ENCODE assay signal across 23 mouse cellular contexts in genomic region chr8:90064381-90064780, GRCm38 (mm10).
DNase-seq lines count a peak whose midpoint lies in the region; ATAC-seq and TF ChIP-seq lines count a peak whose summit lies in the region.
"Had no signal": no experiment of that assay in that cellular context is flagged by ENCODE, and none has a peak within 500 bp of the region (broad histone marks: within the 10 kb centered on the region; RNA-seq: fewer than 3 reads in every experiment).

No protein-coding gene starts in this region.

- no peaks in the 10 kb centered on the region for H3K9me3 ChIP-seq in forebrain, embryonic 10.5 days
- no peaks in the 10 kb centered on the region for H3K9me3 ChIP-seq in forebrain, embryonic 14.5 days (replicated peaks; ENCODE audit: control insufficient read depth, low read length)
- no peaks in the 10 kb centered on the region for H3K9me3 ChIP-seq in midbrain, embryonic 10.5 days (replicated peaks)
- H3K9me3 ChIP-seq: heart, embryonic 13.5 days; liver, embryonic 15.5 days had no signal

- H3K4me3 ChIP-seq in forebrain, embryonic 10.5 days, result no peak overlapping the region
- H3K4me3 ChIP-seq in forebrain, embryonic 14.5 days (ENCODE audit: low read depth, low read length), result no peak overlapping the region
- H3K4me3 ChIP-seq in midbrain, embryonic 10.5 days, result no peak overlapping the region
- H3K4me3 ChIP-seq: heart, embryonic 13.5 days; layer of hippocampus, adult 2 months; left cerebral cortex, adult 2 months; limb, embryonic 13.5 days; liver, embryonic 15.5 days; megakaryocyte, embryonic 14.5 days had no signal

- H3K27me3 ChIP-seq in forebrain, embryonic 10.5 days (ENCODE audit: poor library complexity, severe bottlenecking), result no peaks in the 10 kb centered on the region
- no peaks in the 10 kb centered on the region for H3K27me3 ChIP-seq in forebrain, embryonic 14.5 days (replicated peaks; ENCODE audit: control insufficient read depth, insufficient read depth, low read length)
- peaks cover 6% of the 10 kb centered on the region; the same call in 1 of the 2 replicates for H3K27me3 ChIP-seq in midbrain, embryonic 10.5 days (ENCODE audit: low read depth, poor library complexity, severe bottlenecking)
- H3K27me3 ChIP-seq: heart, embryonic 13.5 days; liver, embryonic 15.5 days; megakaryocyte, embryonic 14.5 days had no signal

- H3K4me2 ChIP-seq in forebrain, embryonic 14.5 days (ENCODE audit: low read length), result no peak overlapping the region
- H3K4me2 ChIP-seq: heart, embryonic 13.5 days; limb, embryonic 13.5 days; liver, embryonic 15.5 days had no signal

- H3K36me3 ChIP-seq in forebrain, embryonic 10.5 days (replicated peaks), result no peaks in the 10 kb centered on the region
- no peaks in the 10 kb centered on the region for H3K36me3 ChIP-seq in forebrain, embryonic 14.5 days (ENCODE audit: control insufficient read depth, insufficient read depth, low read length)
- no peaks in the 10 kb centered on the region for H3K36me3 ChIP-seq in midbrain, embryonic 10.5 days
- H3K36me3 ChIP-seq: heart, embryonic 13.5 days; limb, embryonic 13.5 days; liver, embryonic 15.5 days had no signal

- peaks cover 23% of the 10 kb centered on the region for H3K4me1 ChIP-seq in forebrain, embryonic 10.5 days
- H3K4me1 ChIP-seq in forebrain, embryonic 14.5 days (ENCODE audit: control insufficient read depth, insufficient read depth, low read length), result peaks cover 11% of the 10 kb centered on the region; the same call in 1 of the 2 replicates
- H3K4me1 ChIP-seq in midbrain, embryonic 10.5 days, result peaks cover 21% of the 10 kb centered on the region
- H3K4me1 ChIP-seq: liver, embryonic 15.5 days; megakaryocyte, embryonic 14.5 days had no signal

- 69% methylated on average over 6 of the region's 6 CpGs for WGBS in forebrain, embryonic 10.5 days
- WGBS in forebrain, embryonic 14.5 days, result 44% methylated on average over 6 of the region's 6 CpGs
- WGBS in midbrain, embryonic 10.5 days, result 61% methylated on average over 6 of the region's 6 CpGs

- H3K27ac ChIP-seq in forebrain, embryonic 10.5 days, result peak overlapping the region; percentile 8; the same call in 1 of the 2 replicates
- H3K27ac ChIP-seq in forebrain, embryonic 14.5 days (ENCODE audit: low read depth, low read length), result no peak overlapping the region
- H3K27ac ChIP-seq in midbrain, embryonic 10.5 days (replicated peaks), result peak overlapping the region; percentile 67
- H3K27ac ChIP-seq: heart, embryonic 13.5 days; layer of hippocampus, adult 2 months; left cerebral cortex, adult 2 months; limb, embryonic 13.5 days; liver, embryonic 15.5 days had no signal

- no peak for TF ChIP-seq POLR2A in brain, embryonic 14.5 days (IDR thresholded peaks at IDR 0.05; ENCODE audit: borderline replicate concordance, extremely low read depth, insufficient read depth, insufficient read length, poor library complexity, severe bottlenecking)

- H3K9ac ChIP-seq in forebrain, embryonic 14.5 days (ENCODE audit: low read length), result no peak overlapping the region
- H3K9ac ChIP-seq: forebrain, postnatal 0 days; heart, embryonic 13.5 days; limb, embryonic 13.5 days; liver, embryonic 15.5 days had no signal

- no peak for DNase-seq in forebrain, embryonic 10.5 days (ENCODE audit: extremely low spot score, low spot score)
- DNase-seq in forebrain, embryonic 14.5 days (ENCODE audit: low spot score), result no peak
- peak; percentile 59 for DNase-seq in brain, embryonic 14.5 days (ENCODE audit: low read depth)
- no peak for DNase-seq in midbrain, embryonic 10.5 days (ENCODE audit: low spot score)
- peak; percentile 64 for DNase-seq in retina, embryonic 14.5 days (ENCODE audit: low spot score)
- DNase-seq in gastrocnemius, adult 18-20 months (ENCODE audit: low spot score), result no peak
- DNase-seq: adrenal gland, postnatal 36 days; cerebellum, adult 9-10 months; forebrain, postnatal 0 days; heart, adult 11 months; heart, postnatal 4 days; kidney, adult 11 months; kidney, postnatal 10 days; lung, postnatal 14 days; right cerebral cortex, adult 18-20 months; thymus, postnatal 25 days had no signal

- TF ChIP-seq CTCF in brain, embryonic 14.5 days (IDR thresholded peaks at IDR 0.05; ENCODE audit: borderline replicate concordance, extremely low read depth, insufficient read depth, insufficient read length), result no peak

- ATAC-seq in forebrain, embryonic 14.5 days, result no peak
- ATAC-seq in activated CD4-positive, CD25-positive, alpha-beta regulatory T cell, adult 4 months, result no peak
- ATAC-seq: forebrain, postnatal 0 days had no signal

Comparison
In these comparisons a context has a peak if more than half of its experiments do, and no peak if none do; other contexts are left out.
1. DNase-seq: peak in brain, embryonic 14.5 days (single experiment) and retina, embryonic 14.5 days (single experiment); none in forebrain, embryonic 10.5 days (single experiment), forebrain, embryonic 14.5 days (single experiment), midbrain, embryonic 10.5 days (single experiment) and gastrocnemius, adult 18-20 months (single experiment).